Mouse (Mus musculus) ES-E14 (cell line): ENCODE results near the gene Lrrc75a. TPM values are rescaled to one million over a fixed set of nuclear protein-coding genes. Genes with fewer than 3 reads are reported as not detected.

Experiments used
- DNase-seq: peaks from one replicate; pipeline ENCODE4 v3.0.0-alpha.2; 2013; ENCODE audit warnings: low read depth, low spot score
- H3K27ac ChIP-seq: 2 replicates; pipeline ENCODE4 v1.5.1; 2012; ENCODE audit warnings: low read depth, mild to moderate bottlenecking, low read length, moderate library complexity, mixed read lengths; ENCODE audit not compliant: poor library complexity, insufficient read depth, severe bottlenecking
- H3K36me3 ChIP-seq: 2 replicates; pipeline ENCODE4 v1.6.1; 2012; ENCODE audit warnings: mild to moderate bottlenecking, low read length, moderate library complexity, mixed read lengths; ENCODE audit not compliant: control insufficient read depth, poor library complexity, insufficient read depth, severe bottlenecking
- H3K4me1 ChIP-seq, 2 experiments: fragments of 150-350 bp in 1 of 2; sonication (generic) in 1 of 2; 2 replicates each; pipeline ENCODE4 v1.6.1; 2012; ENCODE audit warnings: low read length in 2 of 2, mild to moderate bottlenecking in 1 of 2, mixed read lengths in 1 of 2; ENCODE audit not compliant: control insufficient read depth in 2 of 2, insufficient read depth in 2 of 2, poor library complexity in 1 of 2
- H3K4me3 ChIP-seq, 2 experiments: fragments of 150-350 bp in 1 of 2; sonication (generic) in 1 of 2; 2 replicates each; pipeline ENCODE4 v1.5.1; 2012; ENCODE audit warnings: low read length in 2 of 2, low read depth in 1 of 2, mild to moderate bottlenecking in 1 of 2, mixed read lengths in 1 of 2; ENCODE audit not compliant: insufficient read depth in 1 of 2, poor library complexity in 1 of 2, severe bottlenecking in 1 of 2
- H3K9ac ChIP-seq: 2 replicates; pipeline ENCODE4 v1.6.1; 2012; ENCODE audit warnings: low read depth, mild to moderate bottlenecking, low read length, mixed read lengths; ENCODE audit not compliant: poor library complexity, insufficient read depth, severe bottlenecking
- H3K9me3 ChIP-seq: fragments of 150-350 bp; sonication (generic); 2 replicates; pipeline ENCODE4 v1.6.1; 2012; ENCODE audit warnings: low read depth, mild to moderate bottlenecking, low read length; ENCODE audit not compliant: control insufficient read depth, insufficient read depth
- CHD2 ChIP-seq: IDR thresholded peaks from 2 replicates; pipeline ENCODE4 v1.6.1; 2014; ENCODE audit warnings: mild to moderate bottlenecking, low read depth, low read length, inconsistent platforms
- HCFC1 ChIP-seq: IDR thresholded peaks from 2 replicates; pipeline ENCODE4 v1.6.1; 2012; ENCODE audit warnings: low read length, inconsistent platforms, borderline replicate concordance; ENCODE audit not compliant: insufficient read depth
- MAFK ChIP-seq: IDR thresholded peaks from 2 replicates; pipeline ENCODE4 v1.6.1; 2014; ENCODE audit warnings: mild to moderate bottlenecking, low read depth, low read length, inconsistent platforms; ENCODE audit not compliant: insufficient read depth
- ZC3H11A ChIP-seq: IDR thresholded peaks from 2 replicates; pipeline ENCODE4 v1.6.1; 2012; ENCODE audit warnings: low read depth, mild to moderate bottlenecking, inconsistent platforms, low read length, borderline replicate concordance
- ZNF384 ChIP-seq: IDR thresholded peaks from 2 replicates; pipeline ENCODE4 v1.6.1; 2012; ENCODE audit warnings: low read depth, low read length, inconsistent platforms
- in situ Hi-C, 2 experiments: fragments of 600-800 bp; cut with MboI; formaldehyde crosslinking; loops; one replicate each; pipeline ENCODE4 v1.15.1; 2025; ENCODE audit warnings: low sequenced_read_pairs in 2 of 2, inconsistent platforms in 1 of 2; ENCODE audit not compliant: unreplicated experiment in 2 of 2
- total RNA-seq: library from RNA; depleted of rRNA; stranded (reverse); fragments of 300-350 nt; gene quantifications from 2 replicates; pipeline ENCODE4 v1.2.3, GENCODE M21; 2012

Lrrc75a gene
- total RNA-seq, 1 experiment, result 9.9 TPM

DNA sequence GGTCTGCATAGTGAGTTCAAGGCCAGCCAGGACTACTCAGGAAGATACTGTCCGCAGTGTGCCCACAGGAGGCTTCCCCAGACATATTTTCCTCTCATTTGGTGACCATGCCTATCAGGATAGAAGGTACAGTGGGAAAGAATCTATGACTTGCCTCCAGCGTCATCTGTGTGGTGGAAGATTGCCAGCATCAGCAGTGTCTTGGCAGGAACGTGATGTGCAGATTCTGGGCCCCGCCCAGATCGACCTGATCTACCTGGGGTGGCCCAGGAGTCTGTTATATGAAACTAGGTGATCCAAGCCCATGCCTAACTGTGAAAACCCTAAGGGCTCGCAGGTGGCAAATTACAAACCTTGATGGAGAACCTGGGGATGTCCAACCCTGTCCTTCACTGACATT lies 21.7 kb upstream of the Lrrc75a start:
- peaks cover 0 to 5% of the 10 kb centered on the region in 2 experiments; a peak in 1 of 4 replicates for H3K4me1 ChIP-seq
- no peak overlapping the region for H3K27ac ChIP-seq
- DNase-seq, result no peak
- H3K4me3 ChIP-seq, result no peak overlapping the region
- H3K36me3 ChIP-seq, result no peaks in the 10 kb centered on the region
- TF ChIP-seq ZC3H11A (no peak), ZNF384 (no peak), HCFC1 (no peak), MAFK (no peak)
- in situ Hi-C loops, result no loop called here
- no peaks in the 10 kb centered on the region for H3K9me3 ChIP-seq
- H3K9ac ChIP-seq, result no peak overlapping the region

DNA sequence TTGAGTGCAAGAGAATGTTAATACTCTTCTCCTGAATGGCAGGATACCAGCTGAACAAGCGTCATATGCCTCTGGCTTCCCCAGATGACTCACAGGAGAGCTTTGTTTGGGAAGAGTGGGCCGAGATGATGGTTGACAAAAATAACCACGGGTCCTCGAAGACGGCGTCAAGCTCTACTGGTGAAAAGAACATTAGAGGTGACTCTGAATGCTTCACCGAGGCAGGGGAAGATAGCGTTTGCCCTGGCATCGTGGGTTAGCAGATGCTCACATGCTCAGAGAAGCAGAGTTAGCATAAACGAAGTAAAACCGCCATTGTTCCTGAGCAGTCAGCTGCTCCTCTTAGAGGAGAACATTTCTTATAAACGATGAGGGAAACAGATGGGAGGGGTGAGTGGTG lies 21.1 kb upstream of the Lrrc75a start:
- no peak overlapping the region for H3K27ac ChIP-seq
- DNase-seq, result no peak
- no peak for TF ChIP-seq HCFC1
- no peak for TF ChIP-seq ZNF384
- TF ChIP-seq CHD2, result no peak
- TF ChIP-seq MAFK, result no peak
- no peak for TF ChIP-seq ZC3H11A
- in situ Hi-C loops, result no loop called here
- no peak overlapping the region for H3K4me3 ChIP-seq
- no peaks in the 10 kb centered on the region for H3K9me3 ChIP-seq
- peaks cover 0 to 7% of the 10 kb centered on the region in 2 experiments; a peak in 1 of 4 replicates for H3K4me1 ChIP-seq
- H3K9ac ChIP-seq, result no peak overlapping the region
- no peaks in the 10 kb centered on the region; the same call in 1 of the 2 replicates for H3K36me3 ChIP-seq

DNA sequence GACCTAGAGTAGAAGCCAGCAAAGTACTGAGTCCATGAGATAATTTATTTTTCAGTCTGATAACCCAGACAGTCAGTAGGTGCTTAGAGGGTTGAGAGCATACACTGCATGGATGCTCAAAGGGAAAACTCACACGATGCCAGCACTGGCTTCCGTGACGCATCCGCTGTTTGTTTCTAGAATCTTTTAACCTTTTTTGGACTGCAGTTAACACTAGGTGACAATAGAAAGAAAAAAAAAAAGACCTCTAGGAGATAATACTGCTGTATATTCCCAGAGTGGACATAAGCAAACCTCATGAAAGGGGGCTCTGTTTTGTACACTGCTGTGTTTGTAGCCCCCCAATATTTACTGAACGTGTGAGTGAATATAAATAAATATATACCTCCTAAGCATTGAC lies 20.7 kb upstream of the Lrrc75a start:
- H3K27ac ChIP-seq, result no peak overlapping the region
- H3K4me3 ChIP-seq, result no peak overlapping the region
- TF ChIP-seq MAFK (no peak), CHD2 (no peak), HCFC1 (no peak), ZNF384 (no peak), ZC3H11A (no peak)
- no peaks in the 10 kb centered on the region for H3K9me3 ChIP-seq
- H3K36me3 ChIP-seq, result no peaks in the 10 kb centered on the region; the same call in 1 of the 2 replicates
- in situ Hi-C loops, result no loop called here
- no peak overlapping the region for H3K9ac ChIP-seq
- peaks cover 0 to 7% of the 10 kb centered on the region in 2 experiments; a peak in 1 of 4 replicates for H3K4me1 ChIP-seq
- DNase-seq, result no peak

DNA sequence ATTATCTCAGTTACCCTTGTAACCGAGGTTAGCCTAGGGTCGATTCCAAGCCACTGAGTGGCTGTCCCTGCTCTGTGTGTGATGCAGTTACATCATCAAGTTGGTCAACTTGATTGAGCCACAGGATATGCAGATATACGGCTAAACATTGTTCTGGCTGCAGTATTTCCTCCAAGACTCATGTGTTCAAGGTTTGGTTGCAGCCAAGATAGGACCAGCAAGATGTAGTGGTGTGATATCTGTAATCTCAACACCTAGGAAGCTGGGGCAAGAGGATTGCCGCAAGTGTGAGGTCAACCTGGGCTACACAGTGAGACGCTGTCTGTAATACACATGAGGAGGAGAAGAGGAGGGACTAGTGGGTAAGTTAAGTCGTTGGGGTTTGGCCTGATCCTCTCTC lies 15.9 kb upstream of the Lrrc75a start:
- Histone ChIP-seq H3K4me1 (peaks cover 5 to 19% of the 10 kb centered on the region in 2 experiments; a peak in 3 of 4 replicates), H3K27ac (no peak overlapping the region), H3K9ac (no peak overlapping the region), H3K4me3 (no peak overlapping the region), H3K36me3 (peaks cover 4% of the 10 kb centered on the region; the same call in 1 of the 2 replicates), H3K9me3 (no peaks in the 10 kb centered on the region)
- TF ChIP-seq CHD2, result no peak
- no peak for TF ChIP-seq MAFK
- TF ChIP-seq ZC3H11A, result no peak
- TF ChIP-seq ZNF384, result no peak
- TF ChIP-seq HCFC1, result no peak
- no peak for DNase-seq
- in situ Hi-C loops, result no loop called here

DNA sequence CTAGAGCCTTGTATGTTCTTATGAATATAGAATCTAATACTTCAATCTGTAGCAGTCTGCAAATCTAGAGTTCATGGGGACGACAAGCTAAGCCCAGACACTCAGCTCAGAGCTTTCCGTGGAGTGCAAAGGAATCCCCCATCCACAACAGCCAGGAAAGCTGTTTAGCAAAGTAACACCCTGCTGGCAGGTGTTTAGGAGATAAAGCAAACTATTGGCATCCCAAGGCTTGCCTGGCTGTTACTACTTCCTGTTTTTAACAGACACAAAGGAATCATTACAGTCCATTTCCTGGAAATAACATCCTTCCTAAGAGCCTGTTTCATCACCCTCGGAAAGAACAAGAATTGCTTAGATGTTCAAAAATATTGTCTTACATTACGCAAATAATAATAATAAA lies 12.6 kb upstream of the Lrrc75a start:
- no peak overlapping the region for H3K4me3 ChIP-seq
- H3K36me3 ChIP-seq, result peaks cover 4% of the 10 kb centered on the region; the same call in 1 of the 2 replicates
- H3K27ac ChIP-seq, result no peak overlapping the region
- in situ Hi-C loops, result no loop called here
- TF ChIP-seq CHD2 (no peak), ZC3H11A (no peak), HCFC1 (no peak), MAFK (no peak), ZNF384 (no peak)
- H3K9me3 ChIP-seq, result no peaks in the 10 kb centered on the region
- no peak for DNase-seq
- peaks cover 5 to 19% of the 10 kb centered on the region in 2 experiments; a peak in 3 of 4 replicates for H3K4me1 ChIP-seq
- no peak overlapping the region for H3K9ac ChIP-seq
